Mouse (Mus musculus) activated CD4-positive, CD25-positive, alpha-beta regulatory T cell, adult 4 months (primary cell): Measurements from ENCODE around the gene Wnt4. TPM values are rescaled to one million over a fixed set of nuclear protein-coding genes. Genes with fewer than 3 reads are reported as not detected.

Experiments
- ATAC-seq: one replicate; pipeline ENCODE4 v1.8.0; 2017
- polyA plus RNA-seq, 2 experiments: library from polyadenylated mRNA; unstranded; fragments of 100-300 nt; shearing (Covaris generic); gene quantifications; one replicate each; pipeline ENCODE4 v1.2.1; 2017

The Wnt4 gene
- polyA plus RNA-seq: under 1 TPM in 1 of 2 experiments, not detected in 1; 0.32 TPM

GRCm38 (mm10) chr4:137277166-137277513, at the start of gene Wnt4:
Gene Wnt4, plus strand, starts transcription at chr4:137277489.
- ATAC-seq: no peak

- ATAC-seq: no peak
Observed at GRCm38 (mm10) chr4:137228566-137229115, 48.6 kb upstream of the Wnt4 start.

GRCm38 (mm10) chr4:137231494-137232470, 45.5 kb upstream of the Wnt4 start:
- ATAC-seq: no peak

- no peak for ATAC-seq
Observed at GRCm38 (mm10) chr4:137233632-137234031, 43.7 kb upstream of the Wnt4 start.

- no peak for ATAC-seq
Observed at GRCm38 (mm10) chr4:137234444-137234843, 42.8 kb upstream of the Wnt4 start.

- no peak for ATAC-seq
Observed at GRCm38 (mm10) chr4:137235368-137235767, 41.9 kb upstream of the Wnt4 start.

GRCm38 (mm10) chr4:137244883-137245282, 32.4 kb upstream of the Wnt4 start:
- ATAC-seq: no peak

GRCm38 (mm10) chr4:137250333-137250732, 27.0 kb upstream of the Wnt4 start:
- no peak for ATAC-seq

GRCm38 (mm10) chr4:137250849-137251248, 26.4 kb upstream of the Wnt4 start:
- ATAC-seq: no peak

- no peak for ATAC-seq
Observed at GRCm38 (mm10) chr4:137253601-137254000, 23.7 kb upstream of the Wnt4 start.

GRCm38 (mm10) chr4:137254206-137254976, 22.9 kb upstream of the Wnt4 start:
- no peak for ATAC-seq

GRCm38 (mm10) chr4:137255568-137255967, 21.7 kb upstream of the Wnt4 start:
- no peak for ATAC-seq

- ATAC-seq: no peak
Observed at GRCm38 (mm10) chr4:137261826-137262225, 15.5 kb upstream of the Wnt4 start.

- ATAC-seq: no peak
Observed at GRCm38 (mm10) chr4:137264066-137264465, 13.2 kb upstream of the Wnt4 start.

- no peak for ATAC-seq
Observed at GRCm38 (mm10) chr4:137265116-137265515, 12.2 kb upstream of the Wnt4 start.

- ATAC-seq: no peak
Observed at GRCm38 (mm10) chr4:137268541-137268940, 8.7 kb upstream of the Wnt4 start.

GRCm38 (mm10) chr4:137271856-137272255, 5.4 kb upstream of the Wnt4 start:
- ATAC-seq: no peak

- no peak for ATAC-seq
Observed at GRCm38 (mm10) chr4:137274304-137274703, 3.0 kb upstream of the Wnt4 start.

GRCm38 (mm10) chr4:137276443-137277165, 685 bp upstream of the Wnt4 start:
- ATAC-seq: no peak

- ATAC-seq: no peak
Observed at GRCm38 (mm10) chr4:137277600-137278143, 383 bp downstream of the Wnt4 start.

- ATAC-seq: no peak
Observed at GRCm38 (mm10) chr4:137278144-137279040, 1.1 kb downstream of the Wnt4 start.
